Mouse (Mus musculus) thymus, postnatal 0 days (tissue): Measurements from ENCODE around the gene Fnbp1l. TPM values are rescaled to one million over a fixed set of nuclear protein-coding genes. Genes with fewer than 3 reads are reported as not detected.

Source experiments
- DNase-seq: peaks from one replicate; pipeline ENCODE4 v3.0.0-alpha.2; 2015; ENCODE audit warnings: low spot score
- polyA plus RNA-seq: library from polyadenylated mRNA; unstranded; fragments of >200 nt; fragmentation: Nextera tagmentation; extraction: Ambion mirVana; gene quantifications from 2 replicates; pipeline ENCODE4 v1.2.1, GENCODE M21; 2015

Fnbp1l gene
- polyA plus RNA-seq, 1 experiment from 2014 or later = 7.1 TPM

DNA sequence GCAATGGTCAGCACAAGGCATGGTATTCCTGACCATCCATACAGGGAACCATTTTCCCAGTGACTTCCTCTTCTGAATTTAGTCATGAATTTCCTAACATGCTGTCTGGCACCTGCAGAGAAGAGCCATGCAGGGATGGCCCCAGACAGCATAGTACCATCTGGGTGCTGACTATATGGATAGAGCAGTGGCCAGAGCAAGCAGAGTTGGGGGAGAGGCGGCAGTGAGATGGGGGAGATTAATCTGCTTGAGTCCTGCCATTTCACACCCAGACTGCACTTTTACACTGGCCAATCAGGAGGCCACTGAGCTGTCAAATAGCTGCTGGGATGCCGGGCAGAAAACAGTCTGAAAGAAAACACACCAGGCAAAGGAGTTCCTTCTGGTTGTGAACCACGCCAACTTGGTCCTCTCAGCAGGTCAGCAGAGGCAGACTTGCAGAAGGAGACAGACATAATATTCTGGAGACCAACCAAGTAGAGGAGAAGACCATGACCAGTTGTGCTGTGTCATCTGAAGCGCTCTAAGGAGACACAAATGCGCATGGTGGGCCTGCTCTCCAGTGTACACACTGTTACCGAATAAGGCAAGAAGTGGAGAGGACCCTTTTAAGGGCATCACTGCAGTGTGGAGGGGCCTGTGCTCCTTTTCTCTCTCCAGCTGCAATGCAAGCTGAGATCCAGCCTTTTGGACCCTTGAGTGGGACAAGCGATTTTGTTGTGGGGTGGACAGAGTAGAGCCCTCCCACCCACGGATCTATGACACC lies 83.4 kb downstream of the Fnbp1l start:
- DNase-seq = no peak

DNA sequence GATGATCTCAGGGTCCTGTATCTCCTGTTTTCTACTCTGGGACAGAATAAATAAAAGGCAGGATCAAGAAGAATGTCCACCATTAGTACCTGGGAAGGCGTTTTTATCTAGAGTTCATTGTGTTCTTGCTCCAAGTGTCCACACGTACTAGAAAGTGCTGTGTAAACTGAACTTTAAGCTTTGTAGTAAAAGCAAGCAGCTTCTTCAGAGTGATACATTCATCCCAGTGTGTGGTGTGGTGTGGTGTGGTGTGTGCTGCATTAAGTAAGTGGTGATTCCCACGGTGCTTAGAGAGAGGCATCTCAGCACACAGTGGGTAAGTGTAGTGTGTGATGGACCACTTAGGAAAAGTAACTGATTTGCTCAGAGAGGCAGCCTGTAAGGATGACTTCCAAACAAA lies 91.0 kb downstream of the Fnbp1l start:
- no peak for DNase-seq

DNA sequence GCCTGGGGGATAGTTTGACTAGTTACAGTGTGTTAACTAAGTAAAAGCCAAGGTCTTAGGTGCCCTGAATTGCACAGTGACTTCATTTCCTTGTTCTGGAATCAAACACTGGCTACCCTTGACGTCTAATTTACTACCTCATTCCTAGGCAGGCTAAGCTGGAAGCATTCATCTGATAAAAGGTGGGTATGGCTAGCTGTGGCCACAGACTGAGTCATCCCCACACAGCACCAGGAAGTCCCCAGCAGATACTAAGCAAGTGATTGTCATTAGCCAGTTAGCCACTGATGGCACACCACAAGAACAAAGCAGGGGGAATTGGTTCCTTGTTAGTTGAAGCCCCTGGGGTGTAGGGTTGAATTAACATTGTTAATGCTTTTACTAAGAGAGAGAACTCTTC lies 98.2 kb downstream of the Fnbp1l start:
- no peak for DNase-seq

DNA sequence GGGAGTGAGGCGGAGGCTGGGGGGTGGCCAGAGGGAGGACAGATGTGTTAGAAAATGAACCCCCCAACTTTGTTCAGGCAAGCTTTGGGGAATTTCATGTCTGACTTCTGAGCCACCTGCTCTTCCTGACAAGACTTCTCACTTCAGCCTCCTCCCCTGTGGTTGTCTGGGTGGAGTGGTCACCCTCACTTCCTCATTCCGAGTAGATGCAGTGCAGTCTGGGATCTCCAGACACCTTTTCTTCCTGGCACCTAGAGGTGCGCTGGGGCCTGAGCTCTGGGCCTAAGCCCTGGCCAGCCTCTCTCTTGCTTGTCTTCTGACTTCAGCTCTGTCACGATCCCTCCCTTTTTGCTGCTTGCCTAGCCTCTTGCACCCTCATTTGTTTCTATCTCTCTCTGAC lies 98.6 kb downstream of the Fnbp1l start:
- no peak for DNase-seq

DNA sequence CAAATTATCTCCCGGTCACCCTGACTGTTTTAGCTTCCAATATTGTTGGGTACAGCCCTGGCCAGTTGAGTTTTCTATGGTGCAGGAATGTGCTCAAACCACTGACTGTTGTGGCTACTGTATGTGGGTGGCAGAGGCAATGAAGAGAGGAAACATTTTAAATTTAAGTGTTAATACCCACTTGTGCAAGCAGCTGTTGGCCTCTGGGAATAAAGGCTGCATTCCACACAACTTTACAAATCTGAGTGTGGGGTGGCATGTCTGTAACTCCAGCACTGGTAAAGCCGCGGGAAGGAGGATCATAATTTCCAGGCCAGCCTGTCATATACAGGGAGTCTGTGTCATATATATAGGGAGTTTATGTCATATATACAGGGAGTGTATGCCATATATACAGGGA lies 99.2 kb downstream of the Fnbp1l start:
- DNase-seq = no peak

DNA sequence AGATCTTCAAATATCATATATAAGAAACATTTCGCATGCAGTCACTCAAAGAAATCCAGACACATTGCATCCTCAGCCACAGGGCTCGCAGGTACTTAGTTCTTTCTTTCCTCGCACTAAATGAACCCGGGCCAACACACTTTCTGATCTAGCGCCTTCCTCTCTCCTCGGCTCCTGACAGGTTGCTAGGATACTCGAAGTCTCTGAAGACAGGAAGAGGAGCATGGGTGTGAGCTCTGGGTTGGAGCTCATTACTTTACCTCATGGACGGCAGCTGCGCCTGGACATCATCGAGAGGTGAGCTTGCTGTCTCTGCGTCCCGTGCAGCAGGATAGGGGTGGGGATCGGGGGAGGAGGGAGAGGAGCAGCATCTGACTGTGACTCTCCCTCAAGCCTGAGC lies 100.4 kb downstream of the Fnbp1l start:
- no peak for DNase-seq

DNA sequence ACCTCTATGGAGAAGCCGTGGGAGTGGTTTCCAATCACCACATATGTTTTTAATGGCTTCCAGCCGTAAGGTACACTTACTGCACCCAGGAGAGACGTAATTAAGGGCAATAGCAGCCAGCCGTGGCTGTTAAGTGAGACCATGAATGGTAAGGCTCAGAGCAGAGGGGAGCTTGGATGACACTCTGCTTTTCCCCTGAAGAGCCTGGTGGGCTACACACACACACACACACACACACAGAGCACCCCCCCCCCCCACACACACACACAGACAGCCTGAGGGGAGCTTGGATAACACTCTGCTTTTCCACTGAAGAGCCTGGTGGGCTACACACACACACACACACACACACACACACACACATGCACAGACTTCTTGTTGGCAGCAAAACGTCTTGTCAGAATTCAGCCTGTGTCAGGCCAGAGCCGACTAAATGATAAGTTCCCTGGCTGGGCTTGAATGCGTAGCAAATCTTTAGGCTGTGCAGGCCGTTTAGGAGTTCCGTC lies 101.2 kb downstream of the Fnbp1l start:
- DNase-seq = no peak

DNA sequence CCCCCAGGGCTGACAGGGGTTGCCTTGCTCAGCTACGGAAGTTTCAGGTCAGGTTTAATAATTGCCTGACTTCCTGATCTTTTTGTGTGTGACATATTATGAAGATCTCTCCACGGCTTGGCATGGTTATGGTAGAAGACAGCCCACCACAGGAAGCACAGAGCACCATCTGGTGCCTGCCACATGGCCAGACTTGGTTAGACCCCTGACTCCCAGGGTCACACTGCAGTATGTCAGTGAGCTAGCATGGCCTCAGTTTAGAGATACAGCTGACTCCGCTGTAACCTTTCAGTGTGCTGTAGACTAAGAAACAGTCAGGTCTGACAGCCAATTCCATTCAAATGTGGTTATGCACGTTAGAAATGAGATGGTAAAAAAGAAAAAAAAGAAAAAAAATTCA lies 101.8 kb downstream of the Fnbp1l start:
- DNase-seq = no peak

DNA sequence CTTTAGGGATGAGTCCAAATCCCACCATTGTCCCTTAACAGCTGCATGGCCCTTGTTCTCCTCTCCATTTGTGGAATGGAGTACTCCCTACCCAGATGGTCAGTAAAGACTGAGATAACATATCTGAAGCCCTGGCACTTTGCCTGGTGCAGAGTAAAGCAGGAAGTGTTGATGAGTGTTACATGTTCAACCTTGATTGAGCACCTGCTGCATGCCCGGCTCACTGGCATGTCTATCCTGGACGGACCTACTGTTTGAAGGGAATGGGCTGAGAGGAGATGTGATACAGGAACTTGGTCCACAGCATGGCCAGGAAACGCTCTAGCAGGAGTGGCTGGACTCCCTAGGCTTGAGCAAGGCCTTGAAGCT lies 103.2 kb downstream of the Fnbp1l start:
- DNase-seq = no peak

DNA sequence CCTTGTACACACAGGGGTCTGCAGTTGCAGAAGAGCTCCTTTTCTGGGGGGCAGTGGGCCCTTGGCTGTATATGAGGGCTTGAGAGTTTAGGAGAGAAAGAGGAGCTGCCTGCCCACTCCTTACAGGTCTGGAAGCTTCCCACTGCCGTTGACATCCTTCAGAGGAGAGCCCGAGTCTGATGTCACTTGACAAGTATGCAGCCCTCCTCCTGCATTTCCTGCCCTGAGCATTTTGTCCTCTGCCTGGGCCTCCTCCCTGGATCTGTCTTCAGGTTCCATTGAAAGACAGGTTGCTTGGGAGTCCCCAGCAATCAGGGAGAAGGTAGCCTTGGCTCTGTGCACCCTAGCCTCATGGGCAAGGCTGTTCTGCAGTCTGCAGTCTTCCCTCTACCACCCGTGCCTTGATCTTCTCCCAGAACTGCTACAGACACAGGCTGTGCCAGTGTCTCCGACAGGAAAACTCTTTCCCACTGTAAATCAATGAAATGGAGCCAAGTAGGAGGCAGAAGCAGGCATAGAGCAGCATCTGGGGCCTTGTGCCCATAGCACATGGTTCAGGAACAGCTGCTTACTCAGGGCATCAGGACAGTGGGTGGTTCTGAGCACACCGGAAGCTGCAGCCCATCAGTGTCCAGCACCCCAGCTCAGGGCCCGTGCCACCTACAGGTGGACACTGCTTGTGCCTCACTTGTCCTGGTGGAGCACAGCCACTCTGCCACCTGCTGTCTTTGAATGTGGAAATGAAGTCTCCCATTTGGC lies 103.8 kb downstream of the Fnbp1l start:
- DNase-seq = no peak

DNA sequence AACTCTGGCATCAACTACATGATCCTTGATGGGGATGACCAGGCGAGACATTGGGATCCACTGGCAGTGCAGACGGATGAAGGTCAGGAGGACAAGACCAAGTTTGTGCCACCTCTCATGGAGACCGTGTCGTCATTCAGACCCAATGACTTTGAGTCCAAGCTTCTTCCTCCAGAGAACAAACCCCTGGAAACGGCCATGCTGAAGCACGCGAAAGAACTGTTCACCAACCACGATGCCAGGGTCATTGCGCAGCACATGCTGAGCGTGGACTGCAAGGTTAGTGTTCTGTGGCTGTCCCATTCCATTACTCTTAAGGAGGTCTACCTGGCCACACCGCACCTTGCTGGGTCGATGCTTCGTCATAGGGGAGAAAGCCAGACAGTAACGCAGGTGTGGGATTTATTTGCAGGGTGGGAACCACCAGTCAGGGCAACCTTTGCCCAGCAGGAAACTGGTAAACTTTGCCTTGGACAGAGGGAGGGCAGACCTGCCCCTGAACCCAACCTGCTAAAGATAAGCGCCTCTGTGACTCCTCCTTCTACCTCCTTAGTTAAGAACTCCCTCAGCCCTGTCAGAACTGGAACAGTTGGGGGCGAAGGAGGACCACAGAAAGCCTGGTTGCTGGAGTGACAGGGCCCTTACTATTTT lies 106.7 kb downstream of the Fnbp1l start:
- DNase-seq = no peak

DNA sequence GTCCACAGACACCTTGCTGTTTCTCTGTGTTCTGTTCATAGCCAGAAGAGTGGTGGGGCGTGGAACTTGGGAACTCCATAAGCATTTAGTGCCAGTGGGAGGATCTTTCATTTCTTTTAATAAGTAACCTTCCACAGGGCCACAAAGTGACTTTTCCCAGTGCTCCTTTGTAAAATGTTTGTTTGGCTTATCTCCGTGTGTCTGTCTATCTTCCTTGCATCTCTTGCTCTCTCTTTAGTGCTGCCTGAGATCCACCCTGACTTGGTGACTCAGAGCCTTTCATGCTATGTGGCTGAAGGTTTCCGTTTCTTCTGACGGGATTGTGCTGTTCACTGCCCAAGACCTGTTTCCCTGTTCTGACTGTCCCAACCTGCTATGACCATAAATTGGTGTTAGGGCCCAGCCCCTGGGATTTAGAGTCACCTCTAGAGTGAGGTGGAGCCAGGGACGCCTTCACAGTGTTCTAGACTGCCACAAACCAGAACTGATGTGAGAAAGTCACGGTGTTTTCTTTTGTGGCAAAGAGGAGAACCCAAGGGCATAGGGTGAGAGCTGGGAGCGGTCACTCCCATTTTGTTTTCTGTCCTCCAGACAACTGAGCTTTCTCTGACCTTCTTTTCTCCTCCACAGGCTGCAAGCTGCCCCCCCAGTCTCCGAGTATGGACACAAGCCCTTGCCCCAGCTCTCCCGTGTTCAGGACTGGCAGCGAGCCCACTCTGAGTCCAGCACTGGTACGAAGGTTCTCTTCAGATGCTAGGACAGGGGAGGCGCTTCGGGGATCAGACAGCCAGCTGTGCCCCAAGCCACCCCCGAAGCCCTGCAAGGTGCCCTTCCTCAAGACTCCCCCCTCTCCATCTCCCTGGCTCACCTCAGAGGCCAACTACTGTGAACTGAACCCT lies 107.5 kb downstream of the Fnbp1l start:
- no peak for DNase-seq

DNA sequence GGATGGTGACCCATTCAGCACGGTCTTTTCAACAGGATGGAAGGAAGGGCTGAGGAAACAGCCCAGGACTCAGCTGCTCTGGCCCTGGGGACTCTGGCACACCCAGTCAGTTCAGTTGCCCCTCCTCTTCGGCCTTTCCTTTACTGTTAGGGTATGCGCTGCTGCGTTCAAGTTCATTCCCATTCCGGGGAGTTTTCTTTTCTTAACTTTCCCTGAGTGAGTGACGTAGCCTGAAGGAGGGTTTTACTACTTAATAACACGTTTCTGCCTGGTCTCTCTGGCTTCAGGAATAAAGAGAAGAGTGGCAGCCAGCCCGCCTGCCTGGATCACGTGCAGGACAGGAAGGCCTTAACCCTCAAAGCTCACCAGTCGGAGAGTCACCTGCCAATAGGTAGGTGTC lies 108.6 kb downstream of the Fnbp1l start:
- DNase-seq = no peak

DNA sequence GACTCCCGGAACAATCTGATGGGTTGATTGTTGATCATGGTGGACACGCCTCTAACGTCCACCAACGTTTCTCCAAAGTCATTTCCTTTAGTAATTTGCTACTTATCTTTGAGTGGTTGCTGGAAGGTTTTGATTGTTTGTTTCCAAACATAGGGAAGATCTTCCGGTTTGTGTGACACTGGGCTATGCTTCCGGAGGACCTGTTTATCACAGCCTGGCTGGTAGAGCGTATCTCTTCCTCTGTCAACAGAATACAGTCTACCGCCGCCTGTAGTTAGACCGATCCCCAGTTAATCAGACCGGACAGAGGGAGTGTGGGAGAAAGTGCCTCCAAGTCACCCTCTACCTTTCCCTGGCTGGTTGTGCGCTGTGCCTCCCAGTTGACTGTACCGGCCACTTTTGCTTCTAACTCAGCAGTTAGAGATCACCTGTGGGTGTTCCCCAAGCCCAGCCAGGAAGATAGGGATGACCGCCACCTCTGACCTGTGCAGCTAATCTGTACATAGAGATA lies 109.2 kb downstream of the Fnbp1l start:
- DNase-seq = no peak

DNA sequence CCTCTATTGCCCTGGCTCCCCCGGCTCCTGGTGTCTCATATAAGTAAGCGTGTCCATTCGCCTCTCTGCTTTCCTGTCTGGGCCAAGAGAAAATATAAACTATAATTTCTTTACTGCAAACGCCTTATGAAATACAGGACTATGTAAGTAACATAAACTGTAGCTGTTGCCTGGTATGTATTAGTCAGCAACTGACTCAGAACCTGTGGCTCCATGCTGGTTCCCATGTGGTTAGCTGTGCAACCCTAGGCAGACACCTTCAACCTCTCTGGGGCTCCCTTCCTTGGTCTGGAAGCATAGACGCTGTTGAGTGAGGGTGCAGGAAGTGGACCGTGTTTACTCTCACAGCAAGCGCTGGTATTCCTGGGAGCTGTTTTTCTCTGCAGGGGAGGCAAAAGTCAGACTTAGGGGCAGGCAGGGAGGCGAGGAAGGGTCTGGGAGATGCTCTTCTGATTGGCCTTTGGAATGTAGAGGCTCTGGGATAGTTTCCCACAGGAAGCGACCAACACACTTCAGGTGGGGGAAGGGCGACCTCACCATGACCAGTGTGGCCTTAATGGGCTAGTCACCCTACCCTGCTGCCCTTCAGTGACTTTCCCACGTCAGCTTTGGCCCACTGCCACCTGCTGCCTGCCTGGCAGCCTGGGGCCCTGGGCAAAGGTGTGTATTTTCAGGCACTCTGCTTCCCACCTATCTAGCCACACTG lies 109.8 kb downstream of the Fnbp1l start:
- DNase-seq = no peak

DNA sequence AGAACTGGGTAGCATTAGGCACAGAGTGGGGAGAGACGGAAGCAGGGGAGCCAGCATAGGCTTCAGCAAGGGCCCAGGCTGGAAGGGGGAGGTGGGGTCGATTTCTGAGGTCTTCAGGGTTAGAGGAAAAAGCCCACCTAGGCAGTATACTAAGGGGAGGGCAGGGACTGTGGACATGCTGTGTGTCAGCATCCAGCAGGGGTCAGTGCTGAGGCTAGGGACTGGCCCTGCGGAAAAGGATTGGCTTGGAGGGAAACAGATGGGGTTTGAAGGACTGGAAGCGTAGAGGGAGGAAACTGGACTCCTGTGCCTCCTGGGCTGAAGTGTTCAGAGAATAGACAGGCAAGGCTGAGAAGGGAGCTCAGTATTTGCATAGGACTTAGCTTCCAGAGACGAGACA lies 110.4 kb downstream of the Fnbp1l start:
- peak; percentile 17 for DNase-seq

DNA sequence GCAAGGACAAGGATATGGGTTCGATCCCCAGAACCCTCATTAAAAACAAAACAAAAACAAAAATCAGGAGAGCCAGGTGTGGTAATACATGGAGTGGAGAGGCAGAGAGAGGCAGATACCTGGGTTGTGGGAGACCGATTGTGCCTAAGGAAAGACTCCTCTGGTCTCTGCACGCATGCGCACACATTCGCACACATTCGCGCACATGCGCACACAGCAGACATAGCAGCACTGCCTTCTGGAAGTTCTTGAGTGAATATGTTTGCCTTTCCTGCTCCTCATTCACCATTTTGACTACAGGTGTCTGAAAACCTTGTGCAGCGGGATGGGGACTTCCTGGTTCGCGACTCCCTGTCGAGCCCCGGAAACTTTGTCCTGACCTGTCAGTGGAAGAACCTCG lies 111.7 kb downstream of the Fnbp1l start:
- DNase-seq = no peak

DNA sequence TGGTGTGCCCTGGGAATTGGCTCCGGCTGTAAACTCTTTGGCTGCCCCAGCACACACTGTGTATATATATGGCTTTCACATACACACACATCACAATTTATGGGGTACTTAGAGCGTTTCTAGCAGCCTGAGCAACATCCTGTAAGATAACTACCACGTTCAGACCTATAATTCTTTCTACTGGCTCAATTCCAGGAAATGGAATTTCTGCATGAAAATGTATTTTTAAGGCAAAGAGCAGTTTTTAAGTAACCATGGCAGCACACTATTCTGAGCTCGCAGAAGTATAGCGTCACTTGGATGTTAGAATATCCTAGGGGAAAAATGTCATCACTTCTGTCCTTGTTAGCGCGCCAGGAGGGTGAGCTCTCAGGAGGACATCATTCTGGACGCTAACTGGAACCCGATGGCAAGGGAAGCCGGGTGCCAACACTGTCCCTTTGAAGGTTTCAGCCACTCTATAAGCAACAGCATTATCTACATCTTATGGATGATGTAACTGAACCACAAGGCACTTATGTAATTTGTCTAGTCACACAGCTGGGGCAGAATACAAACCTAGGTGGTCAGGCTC lies 113.1 kb downstream of the Fnbp1l start:
- DNase-seq = no peak

DNA sequence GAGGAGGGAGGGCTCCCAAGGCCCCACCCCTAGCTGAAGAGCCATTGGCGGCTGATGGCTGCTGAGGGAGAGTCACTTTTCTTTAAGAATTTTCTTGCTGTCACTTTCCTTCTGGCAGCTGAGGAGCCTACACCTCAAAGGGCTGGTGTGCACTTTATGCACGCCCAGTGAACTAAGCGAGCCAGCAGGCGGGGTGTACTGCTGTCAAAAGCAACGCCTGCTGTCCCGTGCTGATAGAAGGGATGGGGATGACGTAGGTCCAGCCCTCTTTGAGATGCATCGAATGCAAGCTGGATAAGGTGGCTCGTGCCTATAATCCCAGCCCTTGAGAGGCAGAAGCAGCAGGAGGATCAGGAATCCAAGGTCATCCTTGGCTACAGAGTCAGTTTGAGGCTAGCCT lies 118.6 kb downstream of the Fnbp1l start:
- DNase-seq = no peak

DNA sequence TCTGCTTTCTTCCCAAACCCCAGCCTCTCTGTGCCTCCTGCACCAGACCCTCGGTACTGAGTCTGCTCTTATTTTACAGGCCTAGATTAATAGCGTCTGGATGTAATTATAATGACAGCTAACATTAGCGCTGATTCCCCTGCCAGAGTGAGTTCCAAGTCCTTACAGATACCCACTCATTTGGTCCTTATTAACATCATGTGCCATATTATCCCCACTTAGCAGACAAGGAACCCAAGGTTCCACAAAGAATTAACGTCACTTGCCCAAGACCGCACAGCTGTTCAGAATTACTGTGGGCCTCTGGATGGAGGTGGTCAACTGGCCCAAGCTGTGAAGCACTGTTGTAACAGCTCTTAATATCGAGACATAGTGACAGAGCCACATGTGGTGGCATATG lies 119.9 kb downstream of the Fnbp1l start:
- DNase-seq = no peak
